Comparison of ENCODE assay signal across 8 mouse cellular contexts in genomic region chr11:119912845-119913244, GRCm38 (mm10). TPM values are rescaled to one million over a fixed set of nuclear protein-coding genes. Genes with fewer than 3 reads are reported as not detected.
DNase-seq lines count a peak whose midpoint lies in the region; ATAC-seq and TF ChIP-seq lines count a peak whose summit lies in the region.

No protein-coding gene starts in this region.

- WGBS in embryonic facial prominence, embryonic 12.5 days = 6% methylated on average over 7 of the region's 7 CpGs
- 5% methylated on average over 7 of the region's 7 CpGs for WGBS in intestine, embryonic 16.5 days

- no peaks in the 10 kb centered on the region for H3K9me3 ChIP-seq in embryonic facial prominence, embryonic 12.5 days
- no peaks in the 10 kb centered on the region for H3K9me3 ChIP-seq in intestine, embryonic 16.5 days (ENCODE audit: control insufficient read depth, low read length)

- no peak for ATAC-seq in embryonic facial prominence, embryonic 12.5 days (ENCODE audit: insufficient number of reproducible peaks, insufficient read depth, low FRiP score, low TSS enrichment)
- ATAC-seq in intestine, embryonic 16.5 days = no peak

- peak overlapping the region; percentile 98 for H3K4me2 ChIP-seq in embryonic facial prominence, embryonic 12.5 days (replicated peaks)
- H3K4me2 ChIP-seq in intestine, embryonic 16.5 days (ENCODE audit: low read depth, low read length) = peak overlapping the region; percentile 93
- H3K4me2 ChIP-seq in myocyte (ENCODE audit: low read depth) = peak overlapping the region; percentile 99

- H3K27ac ChIP-seq in layer of hippocampus, adult 2 months = peak overlapping the region; percentile 97
- H3K27ac ChIP-seq in embryonic facial prominence, embryonic 12.5 days = peak overlapping the region; percentile 80; the same call in 1 of the 2 replicates
- H3K27ac ChIP-seq in intestine, embryonic 16.5 days (ENCODE audit: low read length) = peak overlapping the region; percentile 66

- H3ac ChIP-seq in myocyte (ENCODE audit: control insufficient read depth, insufficient read length) = no peak overlapping the region

- peak overlapping the region; percentile 99 for H3K4me3 ChIP-seq in layer of hippocampus, adult 2 months
- peak overlapping the region; percentile 96 for H3K4me3 ChIP-seq in embryonic facial prominence, embryonic 12.5 days
- H3K4me3 ChIP-seq in intestine, embryonic 16.5 days (ENCODE audit: low read length) = peak overlapping the region; percentile 99
- peak overlapping the region; percentile 86 for H3K4me3 ChIP-seq in myocyte

- peaks cover 14% of the 10 kb centered on the region for H3K79me2 ChIP-seq in myocyte (ENCODE audit: control insufficient read depth, insufficient read depth)

- DNase-seq in layer of hippocampus, adult 2 months (ENCODE audit: low spot score in 2 of 2) = no peak
- DNase-seq in layer of hippocampus, postnatal 25 days (ENCODE audit: extremely low spot score in 1 of 2, low spot score in 1 of 2) = no peak
- no peak for DNase-seq in urinary bladder, postnatal 10 days (ENCODE audit: low spot score)
- DNase-seq in left cerebral cortex, adult 8-10 months (ENCODE audit: low spot score in 2 of 2) = no peak
- no peak for DNase-seq in adrenal gland, postnatal 4 days (ENCODE audit: low spot score in 2 of 2)

- H3K9ac ChIP-seq in embryonic facial prominence, embryonic 12.5 days = peak overlapping the region; percentile 90
- H3K9ac ChIP-seq in intestine, embryonic 16.5 days (ENCODE audit: low read depth, low read length) = peak overlapping the region; percentile 97

- peaks cover 27% of the 10 kb centered on the region for H3K4me1 ChIP-seq in embryonic facial prominence, embryonic 12.5 days
- peaks cover 34% of the 10 kb centered on the region for H3K4me1 ChIP-seq in intestine, embryonic 16.5 days (ENCODE audit: control insufficient read depth, insufficient read depth, low read length)

- no peak for TF ChIP-seq CTCF in layer of hippocampus, adult 2 months (conservative IDR thresholded peaks at IDR 0.05)

- H3K36me3 ChIP-seq in embryonic facial prominence, embryonic 12.5 days = peaks cover 19% of the 10 kb centered on the region
- peaks cover 12% of the 10 kb centered on the region for H3K36me3 ChIP-seq in intestine, embryonic 16.5 days (ENCODE audit: control insufficient read depth, insufficient read depth, low read length)
- peaks cover 7% of the 10 kb centered on the region for H3K36me3 ChIP-seq in myocyte (ENCODE audit: control insufficient read depth, insufficient read depth)

- no peak for TF ChIP-seq POLR2A in myocyte (IDR thresholded peaks at IDR 0.05; ENCODE audit: insufficient read length, low read depth)

- no peaks in the 10 kb centered on the region for H3K27me3 ChIP-seq in embryonic facial prominence, embryonic 12.5 days
- 0 out of 2 replicates have a peak, but pooled peaks cover 5% of the 10 kb centered on the region for H3K27me3 ChIP-seq in intestine, embryonic 16.5 days (replicated peaks; ENCODE audit: control insufficient read depth, insufficient read depth, low read length)
- H3K27me3 ChIP-seq in myocyte (ENCODE audit: control insufficient read depth, insufficient read depth, insufficient read length) = no peaks in the 10 kb centered on the region

TF ChIP-seq in myocyte, 11 proteins besides CTCF, POLR2A, EP300 and RAD21:
- no peak for TF ChIP-seq MYOG (IDR thresholded peaks at IDR 0.05; ENCODE audit: control insufficient read depth in 1 of 3, insufficient read depth in 1 of 3, insufficient read length in 2 of 3, low read depth in 2 of 3)
- TF ChIP-seq E2F4 (IDR thresholded peaks at IDR 0.05; ENCODE audit: insufficient read depth) = no peak
- no peak for TF ChIP-seq REST (IDR thresholded peaks at IDR 0.05; ENCODE audit: insufficient read depth, insufficient read length)
- TF ChIP-seq MAX (IDR thresholded peaks at IDR 0.05; ENCODE audit: low read depth) = no peak
- no peak for TF ChIP-seq MYOD1 (IDR thresholded peaks at IDR 0.05; ENCODE audit: control insufficient read depth in 1 of 3, insufficient read length in 2 of 3, low read depth in 2 of 3)
- no peak for TF ChIP-seq TCF12 (IDR thresholded peaks at IDR 0.05; ENCODE audit: insufficient read depth, poor library complexity, severe bottlenecking)
- TF ChIP-seq CEBPB (IDR thresholded peaks at IDR 0.05; ENCODE audit: insufficient read depth, poor library complexity, severe bottlenecking) = no peak
- TF ChIP-seq TCF3 (IDR thresholded peaks at IDR 0.05; ENCODE audit: insufficient read length, low read depth) = no peak
- no peak for TF ChIP-seq POLR2AphosphoS2 (IDR thresholded peaks at IDR 0.05; ENCODE audit: insufficient read length, low read depth)
- no peak for TF ChIP-seq USF1 (IDR thresholded peaks at IDR 0.05; ENCODE audit: low read depth)
- no peak for TF ChIP-seq SRF (IDR thresholded peaks at IDR 0.05; ENCODE audit: control insufficient read depth, insufficient read length, low read depth)

RNA-seq across cellular contexts. Expression of gene Chmp6, which starts 0.4 kb away (rescaled TPM):
- total RNA-seq in layer of hippocampus, adult 2 months (2021) = 10 to 100 TPM; 34.7 to 45.9 TPM
- total RNA-seq in layer of hippocampus, postnatal 25 days (2021) = 10 to 100 TPM; 38.0 to 39.7 TPM
- polyA plus RNA-seq in embryonic facial prominence, embryonic 12.5 days (2016; fragmentation: Nextera tagmentation; extraction: Ambion mirVana) = 109 and 110 TPM in 2 replicates
- polyA plus RNA-seq in intestine, embryonic 16.5 days (2015; fragmentation: Nextera tagmentation; extraction: Ambion mirVana) = 92.2 and 94.3 TPM in 2 replicates
- polyA plus RNA-seq in myocyte (2012; fragmentation: generic; extraction: Trizol) = 60.5 TPM
- 10 to 100 TPM; 39.5 to 43.1 (median 41.9) TPM for total RNA-seq in left cerebral cortex, adult 8-10 months (2022)
- total RNA-seq in adrenal gland, postnatal 4 days (2021) = 10 to 100 TPM; 51.4 to 54.3 TPM

RNA-seq across cellular contexts. Expression of gene Baiap2, which starts 29.7 kb away (rescaled TPM):
- total RNA-seq in layer of hippocampus, adult 2 months (2021) = 100 to 1,000 TPM; 244 to 257 TPM
- total RNA-seq in layer of hippocampus, postnatal 25 days (2021) = 100 to 1,000 TPM; 226 to 231 TPM
- 14.2 and 15.3 TPM in 2 replicates for polyA plus RNA-seq in embryonic facial prominence, embryonic 12.5 days (2016; fragmentation: Nextera tagmentation; extraction: Ambion mirVana)
- polyA plus RNA-seq in intestine, embryonic 16.5 days (2015; fragmentation: Nextera tagmentation; extraction: Ambion mirVana) = 10.1 and 11.8 TPM in 2 replicates
- 23.0 TPM for polyA plus RNA-seq in myocyte (2012; fragmentation: generic; extraction: Trizol)
- total RNA-seq in left cerebral cortex, adult 8-10 months (2022) = 100 to 1,000 TPM; 214 to 238 (median 219) TPM
- total RNA-seq in adrenal gland, postnatal 4 days (2021) = 10 to 100 TPM; 24.1 to 26.5 TPM

Comparison
In these comparisons a context has a peak if more than half of its experiments do, and no peak if none do; other contexts are left out.
1. RNA of gene Baiap2, which starts 29.7 kb away (total RNA-seq): 244 to 257 TPM in layer of hippocampus, adult 2 months, 226 to 231 TPM in layer of hippocampus, postnatal 25 days and 214 to 238 TPM in left cerebral cortex, adult 8-10 months; 24.1 to 26.5 TPM in adrenal gland, postnatal 4 days; every median in the first group is over 4 times any median in the second.
2. Peak in every context shown above with its lines, with median percentiles within 50 percentile points of each other: H3K27ac ChIP-seq, H3K4me3 ChIP-seq and H3K4me2 ChIP-seq.